Mouse (Mus musculus) cortical plate, adult 2 months (tissue): Measurements from ENCODE around the gene Agtpbp1.

ENCODE experiments used
- CTCF ChIP-seq: fragments of 200-500 bp; IDR thresholded peaks from 2 replicates; pipeline ENCODE4 v1.5.1; 2011; ENCODE audit warnings: mild to moderate bottlenecking, control low read depth, low read length; ENCODE audit not compliant: insufficient read depth; ENCODE audit errors: extremely low read depth
- POLR2A ChIP-seq: fragments of 200-500 bp; IDR thresholded peaks from 2 replicates; pipeline ENCODE4 v1.6.1; 2011; ENCODE audit warnings: mild to moderate bottlenecking, low read length, control low read depth; ENCODE audit not compliant: insufficient read depth; ENCODE audit errors: extremely low read depth

GRCm38 (mm10) chr13:59549318-59549798, 35.7 kb downstream of the Agtpbp1 start:
- TF ChIP-seq CTCF (no peak), POLR2A (no peak)
